Mouse (Mus musculus) Muller cell, postnatal 12 days (primary cell): Measurements from ENCODE around the gene Atp2b4.

Experiments used
- DNase-seq: peaks from one replicate; pipeline ENCODE4 v3.0.0-alpha.2; 2015; ENCODE audit errors: inconsistent ontology term

Atp2b4 gene

GRCm38 (mm10) chr1:133800948-133801393 lies at the start of gene Atp2b4:
Atp2b4 (minus strand) TSS chr1:133801041.
- peak; percentile 96 for DNase-seq

GRCm38 (mm10) chr1:133844734-133845133 lies 43.9 kb upstream of the Atp2b4 start:
- DNase-seq, result no peak

GRCm38 (mm10) chr1:133843900-133844299 lies 43.1 kb upstream of the Atp2b4 start:
- DNase-seq, result no peak

GRCm38 (mm10) chr1:133843370-133843769 lies 42.5 kb upstream of the Atp2b4 start:
- DNase-seq, result no peak

GRCm38 (mm10) chr1:133842074-133842725 lies 41.4 kb upstream of the Atp2b4 start:
- DNase-seq, result no peak

- no peak for DNase-seq
Measured at GRCm38 (mm10) chr1:133841171-133841926, 40.5 kb upstream of the Atp2b4 start.

- no peak for DNase-seq
Measured at GRCm38 (mm10) chr1:133840530-133840929, 39.7 kb upstream of the Atp2b4 start.

GRCm38 (mm10) chr1:133834309-133834708 lies 33.5 kb upstream of the Atp2b4 start:
- peak; percentile 88 for DNase-seq

- DNase-seq, result no peak
Measured at GRCm38 (mm10) chr1:133832781-133833180, 31.9 kb upstream of the Atp2b4 start.

GRCm38 (mm10) chr1:133826193-133826592 lies 25.4 kb upstream of the Atp2b4 start:
- DNase-seq, result no peak

GRCm38 (mm10) chr1:133825543-133825942 lies 24.7 kb upstream of the Atp2b4 start:
- peak; percentile 71 for DNase-seq

GRCm38 (mm10) chr1:133825140-133825539 lies 24.3 kb upstream of the Atp2b4 start:
- DNase-seq, result no peak

- no peak for DNase-seq
Measured at GRCm38 (mm10) chr1:133821144-133821543, 20.3 kb upstream of the Atp2b4 start.

- no peak for DNase-seq
Measured at GRCm38 (mm10) chr1:133820100-133820499, 19.3 kb upstream of the Atp2b4 start.

- DNase-seq, result no peak
Measured at GRCm38 (mm10) chr1:133818531-133818930, 17.7 kb upstream of the Atp2b4 start.

- DNase-seq, result peak; percentile 64
Measured at GRCm38 (mm10) chr1:133815747-133816491, 15.1 kb upstream of the Atp2b4 start.

- no peak for DNase-seq
Measured at GRCm38 (mm10) chr1:133809376-133809775, 8.5 kb upstream of the Atp2b4 start.

GRCm38 (mm10) chr1:133808020-133808419 lies 7.2 kb upstream of the Atp2b4 start:
- DNase-seq, result no peak

- no peak for DNase-seq
Measured at GRCm38 (mm10) chr1:133801743-133802142, 902 bp upstream of the Atp2b4 start.

- peak; percentile 65 for DNase-seq
Measured at GRCm38 (mm10) chr1:133800512-133800911, 329 bp downstream of the Atp2b4 start.

GRCm38 (mm10) chr1:133799686-133800445 lies 975 bp downstream of the Atp2b4 start:
- peak; percentile 63 for DNase-seq
